Comparison of ENCODE assay signal across 18 mouse cellular contexts in the genomic region with DNA sequence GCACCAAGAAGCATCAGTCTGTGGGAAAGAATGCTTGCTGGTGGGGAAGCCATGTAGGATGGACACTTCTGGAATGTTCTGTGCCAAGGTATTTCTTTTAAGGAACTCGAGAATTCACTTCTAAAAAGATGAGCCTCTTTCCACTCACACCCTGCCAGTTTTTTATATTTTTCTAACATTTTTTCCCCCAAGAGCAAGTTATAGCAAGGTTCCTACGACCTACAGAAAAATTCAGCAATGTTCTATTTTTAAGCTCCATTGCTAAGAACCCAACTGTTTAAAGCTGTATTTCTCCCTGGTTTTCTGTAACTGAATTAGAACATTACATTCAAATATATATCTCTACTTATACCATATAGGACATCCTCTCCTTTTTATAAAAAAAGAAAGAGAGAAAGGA.
"Had no signal": no experiment of that assay in that cellular context is flagged by ENCODE, and none has a peak within 500 bp of the region (broad histone marks: within the 10 kb centered on the region; RNA-seq: fewer than 3 reads in every experiment).

No protein-coding gene starts in this region.

- DNase-seq: gastrocnemius, adult 2 months; gastrocnemius, postnatal 10 days; gastrocnemius, postnatal 25 days; heart, adult 18-20 months; heart, postnatal 10 days; heart, postnatal 4 days; kidney, adult 18-20 months; kidney, adult 8-10 months; kidney, postnatal 14 days; kidney, postnatal 36 days; layer of hippocampus, adult 9-11 months; layer of hippocampus, postnatal 36 days; left cerebral cortex, postnatal 4 days had no signal

- ATAC-seq: hindbrain, embryonic 16.5 days; inflammation-experienced regulatory T-cells, adult 6 months; intestine, embryonic 15.5 days; intestine, postnatal 0 days; liver, embryonic 12.5 days had no signal
